Mouse (Mus musculus) forebrain, embryonic 12.5 days (tissue): Measurements from ENCODE around the gene Ikzf1. TPM values are rescaled to one million over a fixed set of nuclear protein-coding genes. Genes with fewer than 3 reads are reported as not detected.

Experiments
- ATAC-seq: fragments of 200-750 bp; cut with Nextera tagmentation; 2 replicates; pipeline ENCODE4 v1.8.0; 2017; ENCODE audit warnings: moderate TSS enrichment; ENCODE audit not compliant: low FRiP score
- H3K27ac ChIP-seq: fragments of 300-500 bp; sonication (generic); 2 replicates; pipeline ENCODE4 v1.5.1; 2016; ENCODE audit warnings: mild to moderate bottlenecking
- H3K27me3 ChIP-seq: fragments of 300-500 bp; sonication (generic); 2 replicates; pipeline ENCODE4 v1.6.1; 2016; ENCODE audit warnings: mild to moderate bottlenecking
- H3K36me3 ChIP-seq: fragments of 300-500 bp; sonication (generic); replicated peaks from 2 replicates; pipeline ENCODE4 v1.6.1; 2016; ENCODE audit warnings: mild to moderate bottlenecking
- H3K4me1 ChIP-seq: fragments of 300-500 bp; sonication (generic); 2 replicates; pipeline ENCODE4 v1.6.1; 2016
- H3K4me2 ChIP-seq: fragments of 300-500 bp; sonication (generic); 2 replicates; pipeline ENCODE4 v1.6.1; 2016; ENCODE audit warnings: mild to moderate bottlenecking, moderate library complexity
- H3K4me3 ChIP-seq: fragments of 300-500 bp; sonication (generic); replicated peaks from 2 replicates; pipeline ENCODE4 v1.5.1; 2016; ENCODE audit warnings: mild to moderate bottlenecking
- H3K9ac ChIP-seq: fragments of 300-500 bp; sonication (generic); 2 replicates; pipeline ENCODE4 v1.6.1; 2016; ENCODE audit warnings: mild to moderate bottlenecking
- H3K9me3 ChIP-seq: fragments of 300-500 bp; sonication (generic); 2 replicates; pipeline ENCODE4 v1.6.1; 2016
- WGBS: fragments of 180-500 bp; shearing (Covaris S2); methylation state at CpG from one replicate; pipeline ENCODE4 v1.1.7; 2016; 5-methylcytosine and 5-hydroxymethylcytosine counted together
- polyA plus RNA-seq: library from polyadenylated mRNA; unstranded; fragments of >200 nt; fragmentation: Nextera tagmentation; extraction: Ambion mirVana; gene quantifications from 2 replicates; pipeline ENCODE4 v1.2.1, GENCODE M21; 2016

Ikzf1 gene
- polyA plus RNA-seq, 1 experiment from 2014 or later: 0.98 TPM

DNA sequence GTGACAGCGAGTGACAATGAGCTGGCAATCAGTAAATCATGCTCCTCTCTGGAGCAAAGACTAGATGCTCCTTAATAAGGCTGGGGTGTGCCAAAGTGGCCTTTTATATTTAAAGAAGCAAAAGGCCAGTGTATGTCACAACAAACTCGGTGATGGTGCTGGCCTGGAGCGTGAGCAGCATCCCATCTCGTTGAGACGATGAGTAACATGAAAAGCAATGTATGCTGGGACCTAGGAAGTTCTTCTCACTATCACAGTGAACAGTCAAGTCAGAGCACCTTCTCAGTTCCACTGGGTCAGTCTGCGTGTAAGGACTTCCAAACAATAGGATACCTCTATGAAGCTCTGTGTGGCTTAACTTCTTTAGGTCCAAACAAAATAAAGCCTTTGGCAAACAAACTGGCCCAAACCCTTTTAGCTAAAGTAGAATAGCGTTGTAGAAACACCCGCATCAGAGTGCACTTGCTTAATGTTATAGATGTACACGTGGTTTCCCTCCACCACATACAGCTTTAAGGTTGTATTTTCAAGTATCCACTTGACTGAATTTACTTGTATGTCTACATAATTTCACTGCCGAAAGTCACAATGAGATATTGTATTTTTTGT lies 7.9 kb downstream of the Ikzf1 start:
- H3K4me2 ChIP-seq: no peak overlapping the region
- no peak overlapping the region for H3K4me3 ChIP-seq
- H3K9me3 ChIP-seq: no peaks in the 10 kb centered on the region
- no peak overlapping the region for H3K27ac ChIP-seq
- H3K4me1 ChIP-seq: no peaks in the 10 kb centered on the region
- H3K36me3 ChIP-seq: no peaks in the 10 kb centered on the region
- ATAC-seq: no peak
- H3K27me3 ChIP-seq: peaks cover 4% of the 10 kb centered on the region
- 90% methylated on average over 10 of the region's 10 CpGs for WGBS
- H3K9ac ChIP-seq: no peak overlapping the region

DNA sequence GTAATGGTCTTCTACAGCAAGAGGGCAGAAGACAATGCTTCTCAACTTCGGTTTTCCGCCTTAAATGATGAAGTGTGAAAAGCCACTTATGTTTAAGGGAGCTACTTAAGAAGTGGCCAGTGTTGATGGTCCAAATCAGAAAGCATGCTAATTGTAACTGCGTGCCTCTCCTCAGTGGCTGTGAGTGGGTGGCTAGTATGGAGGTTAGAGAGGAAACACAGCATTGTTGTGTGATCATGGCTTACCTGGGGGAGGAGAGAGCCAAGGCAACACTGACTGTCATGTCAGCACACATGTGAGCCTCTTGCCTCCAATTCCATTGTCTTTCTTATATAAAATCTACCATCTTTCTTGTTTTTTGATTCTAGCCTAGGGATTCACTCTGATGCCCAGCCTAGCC lies 8.6 kb downstream of the Ikzf1 start:
- Histone ChIP-seq H3K4me2 (no peak overlapping the region), H3K36me3 (no peaks in the 10 kb centered on the region), H3K27me3 (no peaks in the 10 kb centered on the region), H3K27ac (no peak overlapping the region), H3K9ac (no peak overlapping the region), H3K9me3 (no peaks in the 10 kb centered on the region), H3K4me1 (no peaks in the 10 kb centered on the region), H3K4me3 (no peak overlapping the region)
- no peak for ATAC-seq
- WGBS: 93% methylated on average over 3 of the region's 3 CpGs

DNA sequence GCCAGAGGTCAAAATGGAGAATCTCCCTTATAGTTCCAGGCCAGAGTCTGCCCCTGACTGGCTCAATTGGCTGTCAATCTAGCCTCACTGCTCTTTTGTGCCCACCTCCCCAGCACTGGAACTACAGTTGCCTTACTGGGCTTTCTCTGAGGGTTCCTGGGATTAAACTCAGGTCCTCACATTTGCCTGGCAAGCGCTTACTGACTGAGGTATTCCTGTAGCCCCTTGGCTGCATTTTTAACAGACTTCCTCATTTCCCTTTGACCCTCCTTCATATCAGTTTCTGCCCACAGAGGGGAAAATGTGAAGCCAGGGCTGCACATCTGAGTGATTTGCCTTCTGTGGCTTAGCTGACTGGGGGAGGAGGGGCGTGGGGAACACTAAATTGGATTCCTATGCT lies 9.3 kb downstream of the Ikzf1 start:
- H3K4me1 ChIP-seq: no peaks in the 10 kb centered on the region

DNA sequence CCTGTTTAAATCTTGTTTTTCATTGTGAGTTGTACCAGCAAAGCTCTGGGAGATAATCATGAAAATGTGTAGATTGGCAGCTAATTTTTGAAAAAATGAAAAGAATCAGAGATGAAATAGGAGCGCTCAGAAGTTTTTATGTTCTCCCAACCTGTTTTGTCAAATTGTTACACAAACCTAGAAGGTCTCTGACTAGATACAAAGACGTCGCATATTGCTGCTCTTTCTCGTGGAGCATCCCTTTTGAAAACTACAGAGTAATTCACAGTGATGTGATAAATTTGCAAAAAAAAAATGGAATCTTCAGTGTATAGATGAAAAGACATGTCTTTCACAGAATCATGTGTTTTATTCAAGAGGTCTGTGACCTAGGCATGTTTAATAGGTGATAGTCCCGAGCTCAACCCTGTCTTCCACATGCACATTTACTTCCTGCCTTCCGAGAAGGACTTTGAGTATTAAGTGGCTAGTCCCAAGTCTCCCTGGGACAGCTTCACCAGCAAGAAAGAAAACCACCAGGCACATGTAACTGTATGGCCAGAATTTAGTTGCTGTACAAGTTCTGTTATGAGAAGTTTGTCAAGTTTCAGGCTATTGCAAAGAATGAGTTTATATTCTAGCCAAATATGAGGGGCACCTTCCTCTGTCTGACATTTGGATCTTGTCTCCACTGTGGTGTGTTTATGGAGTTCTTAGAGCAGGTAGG lies 9.8 kb downstream of the Ikzf1 start:
- Histone ChIP-seq H3K4me1 (no peaks in the 10 kb centered on the region), H3K9me3 (no peaks in the 10 kb centered on the region), H3K4me3 (no peak overlapping the region), H3K9ac (no peak overlapping the region), H3K27me3 (no peaks in the 10 kb centered on the region), H3K36me3 (no peaks in the 10 kb centered on the region), H3K27ac (no peak overlapping the region), H3K4me2 (no peak overlapping the region)
- ATAC-seq: no peak
- 89% methylated on average over 6 of the region's 6 CpGs for WGBS

More for the DNA sequence above, 9.3 kb downstream of the Ikzf1 start:
- Histone ChIP-seq H3K9me3 (no peaks in the 10 kb centered on the region), H3K4me2 (no peak overlapping the region), H3K4me3 (no peak overlapping the region), H3K9ac (no peak overlapping the region), H3K36me3 (no peaks in the 10 kb centered on the region), H3K27ac (no peak overlapping the region), H3K27me3 (no peaks in the 10 kb centered on the region)
- no peak for ATAC-seq
- WGBS: 80% methylated on average over 2 of the region's 2 CpGs

DNA sequence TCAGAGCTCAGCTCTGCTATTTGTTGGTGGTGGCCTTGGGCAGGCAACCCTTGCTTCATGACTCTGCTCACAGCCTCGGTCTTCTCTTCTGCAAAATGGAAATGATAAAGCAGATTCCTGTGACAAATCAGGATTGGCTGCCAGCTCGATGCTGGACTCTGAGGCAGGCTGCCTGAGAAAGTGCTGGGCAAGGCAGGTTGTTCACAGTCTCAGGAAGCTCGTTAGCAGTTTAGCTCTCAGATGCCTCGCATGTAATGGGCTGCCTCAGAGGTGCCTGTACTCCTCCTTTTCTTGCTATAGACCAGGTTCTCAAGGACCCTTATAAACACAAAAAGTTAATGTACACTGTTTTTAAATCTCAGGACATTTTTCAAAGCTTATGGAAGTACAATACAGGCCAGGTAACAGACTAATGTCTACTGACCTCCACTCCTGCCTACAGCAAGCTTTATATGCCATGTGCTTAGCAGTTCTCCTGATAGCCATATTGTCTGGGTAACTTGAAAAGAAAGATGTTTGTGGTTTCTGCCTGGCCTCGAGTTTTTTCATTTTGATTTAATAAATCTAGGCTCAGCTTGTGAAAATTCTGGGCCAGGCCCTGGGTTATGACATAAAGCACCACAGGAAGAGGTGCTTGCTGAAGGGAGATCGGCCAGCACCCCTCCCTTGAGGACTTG lies 10.5 kb downstream of the Ikzf1 start:
- H3K9me3 ChIP-seq: no peaks in the 10 kb centered on the region
- no peaks in the 10 kb centered on the region for H3K36me3 ChIP-seq
- ATAC-seq: no peak
- H3K4me2 ChIP-seq: no peak overlapping the region
- no peaks in the 10 kb centered on the region for H3K27me3 ChIP-seq
- 61% methylated on average over 6 of the region's 6 CpGs for WGBS
- no peaks in the 10 kb centered on the region for H3K4me1 ChIP-seq
- H3K27ac ChIP-seq: no peak overlapping the region
- no peak overlapping the region for H3K4me3 ChIP-seq
- H3K9ac ChIP-seq: no peak overlapping the region

DNA sequence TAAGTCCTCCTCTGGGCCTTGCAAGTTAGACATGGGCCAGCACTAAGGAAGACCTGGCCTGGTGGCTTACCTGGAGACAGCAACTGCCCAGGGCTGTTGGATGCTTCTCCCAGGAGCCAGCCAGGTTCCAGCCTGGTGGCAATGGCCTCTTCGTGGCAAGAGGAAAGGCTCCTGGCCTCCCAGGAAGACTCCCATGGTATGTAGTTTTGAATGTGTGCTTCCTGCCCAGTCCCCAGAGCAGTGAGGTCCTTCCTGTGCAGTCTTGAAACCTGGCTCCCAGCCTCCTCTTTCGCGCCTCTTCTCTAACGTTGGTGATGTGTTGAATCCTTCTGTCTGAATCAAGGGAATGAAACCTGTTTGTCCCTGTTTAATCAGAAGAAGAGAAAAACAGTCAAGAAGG lies 11.1 kb downstream of the Ikzf1 start:
- no peaks in the 10 kb centered on the region for H3K9me3 ChIP-seq
- H3K27ac ChIP-seq: no peak overlapping the region
- no peaks in the 10 kb centered on the region for H3K27me3 ChIP-seq
- ATAC-seq: no peak
- H3K36me3 ChIP-seq: no peaks in the 10 kb centered on the region
- 88% methylated on average over 4 of the region's 4 CpGs for WGBS
- no peak overlapping the region for H3K9ac ChIP-seq
- H3K4me2 ChIP-seq: no peak overlapping the region
- no peaks in the 10 kb centered on the region for H3K4me1 ChIP-seq
- no peak overlapping the region for H3K4me3 ChIP-seq

DNA sequence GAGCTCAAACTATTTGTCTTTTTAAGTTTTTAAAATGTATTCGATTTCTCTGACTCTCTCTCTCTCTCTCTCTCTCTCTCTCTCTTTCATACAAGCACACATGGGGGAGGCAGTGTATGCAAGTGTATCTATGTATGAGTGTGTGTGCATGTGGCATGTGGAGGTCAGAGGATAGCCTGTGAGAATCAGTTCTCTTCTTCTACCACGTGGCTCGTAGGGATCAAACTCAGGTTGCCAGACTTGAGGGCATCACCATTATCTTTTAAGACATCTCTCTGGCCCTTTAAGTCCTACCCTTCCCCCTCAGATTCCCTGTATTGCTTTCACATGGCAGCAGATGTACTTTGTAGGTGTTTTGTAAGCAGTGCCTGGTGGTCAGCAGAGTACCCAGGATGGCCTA lies 12.0 kb downstream of the Ikzf1 start:
- no peak overlapping the region for H3K4me3 ChIP-seq
- no peaks in the 10 kb centered on the region for H3K27me3 ChIP-seq
- no peak overlapping the region for H3K9ac ChIP-seq
- no peaks in the 10 kb centered on the region for H3K9me3 ChIP-seq
- 80% methylated on average over 3 of the region's 3 CpGs for WGBS
- no peak overlapping the region for H3K4me2 ChIP-seq
- H3K27ac ChIP-seq: no peak overlapping the region
- no peaks in the 10 kb centered on the region for H3K4me1 ChIP-seq
- ATAC-seq: no peak
- no peaks in the 10 kb centered on the region for H3K36me3 ChIP-seq

DNA sequence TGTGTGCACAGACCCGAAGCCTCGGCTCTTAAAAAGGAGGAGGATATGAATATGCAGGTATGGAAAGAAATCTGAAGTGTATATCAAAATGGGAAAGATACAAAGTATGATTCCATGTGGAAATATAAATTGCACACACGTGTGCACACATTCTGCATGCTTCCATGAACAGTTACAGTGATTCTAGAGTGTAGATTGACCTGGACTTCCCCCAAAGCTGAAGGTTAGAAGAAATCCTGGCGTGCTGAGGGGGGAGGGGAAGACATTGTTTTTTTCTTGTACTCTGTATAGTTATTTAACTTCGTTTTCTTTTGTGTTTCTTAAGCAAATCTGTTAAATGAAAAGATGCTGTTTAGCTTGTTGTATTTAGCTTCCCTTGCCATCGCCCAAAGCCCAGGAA lies 16.6 kb downstream of the Ikzf1 start:
- 78% methylated on average over 6 of the region's 6 CpGs for WGBS
- ATAC-seq: no peak
- Histone ChIP-seq H3K4me2 (no peak overlapping the region), H3K9ac (no peak overlapping the region), H3K4me3 (no peak overlapping the region), H3K27me3 (no peaks in the 10 kb centered on the region), H3K4me1 (no peaks in the 10 kb centered on the region), H3K36me3 (no peaks in the 10 kb centered on the region), H3K27ac (no peak overlapping the region), H3K9me3 (no peaks in the 10 kb centered on the region)

DNA sequence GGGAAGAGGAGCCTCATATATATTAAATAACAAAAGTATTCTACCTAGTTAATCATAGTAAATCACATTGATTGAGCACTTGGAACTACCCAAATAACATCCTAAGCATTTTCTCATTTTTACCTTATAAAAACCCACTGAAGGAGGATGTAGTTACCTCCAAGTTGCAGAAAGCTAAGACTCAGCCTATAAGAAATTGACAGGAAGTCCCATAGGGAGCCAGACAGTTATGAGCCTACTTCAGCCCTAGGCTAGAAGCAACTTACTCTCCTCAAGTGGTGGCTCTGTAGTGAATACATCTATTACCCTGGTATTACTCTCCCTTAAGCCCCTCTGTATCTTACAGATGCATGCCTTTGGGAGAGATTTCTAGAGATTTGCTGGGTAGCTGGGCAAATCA lies 19.0 kb downstream of the Ikzf1 start:
- no peak for ATAC-seq
- Histone ChIP-seq H3K4me3 (no peak overlapping the region), H3K36me3 (no peaks in the 10 kb centered on the region), H3K9ac (no peak overlapping the region), H3K27me3 (no peaks in the 10 kb centered on the region), H3K9me3 (no peaks in the 10 kb centered on the region), H3K4me1 (no peaks in the 10 kb centered on the region), H3K4me2 (no peak overlapping the region), H3K27ac (no peak overlapping the region)

DNA sequence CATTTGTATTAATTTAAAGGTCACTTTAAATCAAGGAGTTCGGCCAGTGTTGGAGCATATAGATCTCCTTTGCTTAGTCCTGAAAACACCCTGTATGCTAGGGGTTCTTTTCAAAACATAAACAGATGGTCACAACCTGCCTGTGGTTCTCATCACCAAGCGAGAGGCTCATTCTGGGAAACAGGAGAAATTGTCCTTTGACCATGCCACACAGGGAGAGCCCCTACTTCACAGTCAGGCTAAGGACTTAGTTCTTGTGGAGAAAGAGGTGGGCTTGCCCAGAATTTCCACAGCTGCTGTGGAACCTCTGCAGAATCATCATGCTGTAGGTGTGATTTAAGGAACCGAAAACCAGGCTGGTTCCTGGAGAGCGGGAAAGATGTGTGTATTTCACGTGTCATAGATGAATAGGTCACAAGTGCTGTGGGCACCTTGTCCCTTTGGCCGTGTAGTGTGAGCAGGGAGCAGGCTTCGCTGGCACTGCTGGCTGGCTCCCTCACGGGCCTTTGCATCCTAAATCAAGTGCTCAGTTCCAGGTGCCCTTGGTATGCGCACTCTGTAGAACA lies 23.4 kb downstream of the Ikzf1 start:
- Histone ChIP-seq H3K4me3 (no peak overlapping the region), H3K27me3 (no peaks in the 10 kb centered on the region), H3K27ac (no peak overlapping the region), H3K36me3 (no peaks in the 10 kb centered on the region), H3K9ac (no peak overlapping the region), H3K4me2 (no peak overlapping the region), H3K9me3 (no peaks in the 10 kb centered on the region), H3K4me1 (no peaks in the 10 kb centered on the region)
- no peak for ATAC-seq
- WGBS: 94% methylated on average over 9 of the region's 9 CpGs

DNA sequence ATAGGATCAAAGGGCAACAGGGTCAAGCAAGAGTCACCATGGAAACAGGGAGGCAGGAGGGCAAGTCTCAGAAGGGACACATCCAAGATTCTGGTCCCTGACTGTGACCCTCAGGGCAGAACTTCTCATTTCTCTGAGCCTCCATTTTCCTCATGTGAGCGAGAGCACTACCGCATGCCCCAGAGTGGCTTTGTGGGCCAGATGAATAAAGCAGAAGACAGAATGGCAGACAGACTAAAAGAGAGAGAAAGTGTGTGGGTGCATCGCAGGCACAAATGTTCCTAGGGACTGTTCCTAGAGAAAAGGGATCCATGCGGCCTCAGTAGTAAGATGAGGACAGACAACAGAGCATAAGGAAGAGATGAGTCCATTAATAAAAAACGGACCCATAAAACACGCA lies 24.5 kb downstream of the Ikzf1 start:
- 93% methylated on average over 6 of the region's 6 CpGs for WGBS
- H3K36me3 ChIP-seq: no peaks in the 10 kb centered on the region
- H3K9ac ChIP-seq: no peak overlapping the region
- H3K27me3 ChIP-seq: no peaks in the 10 kb centered on the region
- H3K9me3 ChIP-seq: no peaks in the 10 kb centered on the region
- no peaks in the 10 kb centered on the region for H3K4me1 ChIP-seq
- ATAC-seq: no peak
- H3K4me3 ChIP-seq: no peak overlapping the region
- H3K4me2 ChIP-seq: no peak overlapping the region
- no peak overlapping the region for H3K27ac ChIP-seq

DNA sequence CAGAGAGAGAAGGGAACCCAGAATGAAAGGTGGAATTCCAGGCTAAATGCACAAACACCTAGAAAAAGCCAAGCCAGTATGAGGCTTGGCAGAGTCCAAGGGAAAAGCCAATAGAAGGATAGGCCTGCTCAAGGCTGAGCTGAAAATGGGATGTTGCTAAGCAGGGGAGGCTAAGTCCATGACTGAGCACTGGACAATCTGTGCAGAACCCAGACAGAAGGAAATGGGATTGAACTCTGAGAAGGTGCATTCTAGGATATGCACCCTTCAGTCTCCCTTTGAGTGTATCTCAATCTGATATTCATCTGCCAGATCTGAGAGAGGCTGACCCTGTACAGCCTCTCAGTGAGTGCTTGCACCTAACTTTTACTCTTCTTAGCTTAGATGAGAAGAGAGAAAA lies 25.9 kb downstream of the Ikzf1 start:
- no peak for ATAC-seq

DNA sequence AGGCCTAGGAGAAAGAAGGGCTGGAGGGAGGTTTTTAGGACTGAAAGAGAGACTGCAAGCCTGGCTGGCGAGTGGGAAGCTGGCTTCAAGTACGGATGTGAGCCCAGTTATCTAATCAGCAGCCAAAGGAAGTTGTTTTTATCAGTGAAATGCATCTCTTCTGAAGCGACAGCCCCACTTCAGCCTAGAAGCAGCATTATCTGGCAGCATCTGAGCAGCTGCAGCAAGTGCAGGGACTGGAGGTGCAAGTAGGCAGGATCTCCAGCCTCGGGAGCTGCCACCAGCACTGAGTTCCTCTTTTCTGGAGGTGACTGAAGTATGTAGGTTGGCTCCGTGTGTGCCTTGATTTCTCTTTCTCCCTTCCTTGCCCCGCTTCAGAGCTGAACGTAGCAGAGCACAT lies 26.9 kb downstream of the Ikzf1 start:
- no peaks in the 10 kb centered on the region for H3K36me3 ChIP-seq
- 83% methylated on average over 7 of the region's 7 CpGs for WGBS
- H3K27ac ChIP-seq: no peak overlapping the region
- H3K27me3 ChIP-seq: no peaks in the 10 kb centered on the region
- H3K4me3 ChIP-seq: no peak overlapping the region
- no peak overlapping the region for H3K4me2 ChIP-seq
- H3K9me3 ChIP-seq: no peaks in the 10 kb centered on the region
- no peaks in the 10 kb centered on the region for H3K4me1 ChIP-seq
- no peak overlapping the region for H3K9ac ChIP-seq
- ATAC-seq: no peak

More for the DNA sequence above, 25.9 kb downstream of the Ikzf1 start:
- Histone ChIP-seq H3K4me1 (no peaks in the 10 kb centered on the region), H3K36me3 (no peaks in the 10 kb centered on the region), H3K27me3 (no peaks in the 10 kb centered on the region), H3K4me2 (no peak overlapping the region), H3K9me3 (no peaks in the 10 kb centered on the region), H3K27ac (no peak overlapping the region), H3K4me3 (no peak overlapping the region), H3K9ac (no peak overlapping the region)
